Mouse (Mus musculus): ENCODE data around the gene Tmem138.

The Tmem138 gene

GRCm38 (mm10) chr19:10576690-10577561 lies at the start of gene Tmem138, which contains the start of gene Cyb561a3:
Tmem138 (minus strand) TSS chr19:10577362.
Cyb561a3 (plus strand) TSS chr19:10577172.
- peak; percentile 94 for DNase-seq (ENCODE audit: low read depth, low spot score)

- DNase-seq (ENCODE audit: low read depth, low spot score), result no peak
Measured at GRCm38 (mm10) chr19:10608573-10609240, 31.5 kb upstream of the Tmem138 start.

GRCm38 (mm10) chr19:10605901-10606622 lies 28.9 kb upstream of the Tmem138 start:
- peak; percentile 44 for DNase-seq (ENCODE audit: low read depth, low spot score)

- peak; percentile 99 for DNase-seq (ENCODE audit: low read depth, low spot score)
Measured at GRCm38 (mm10) chr19:10605293-10605900, 28.2 kb upstream of the Tmem138 start, which contains the start of the genes Ddb1 and Tkfc. Ddb1 (plus strand) TSS chr19:10605327. Tkfc (minus strand) TSS chr19:10605654.

GRCm38 (mm10) chr19:10604534-10604933 lies 27.4 kb upstream of the Tmem138 start:
- no peak for DNase-seq (ENCODE audit: low read depth, low spot score)

GRCm38 (mm10) chr19:10603660-10604523 lies 26.7 kb upstream of the Tmem138 start:
- no peak for DNase-seq (ENCODE audit: low read depth, low spot score)

GRCm38 (mm10) chr19:10602787-10603186 lies 25.6 kb upstream of the Tmem138 start:
- DNase-seq (ENCODE audit: low read depth, low spot score), result peak; percentile 93

GRCm38 (mm10) chr19:10602247-10602769 lies 25.1 kb upstream of the Tmem138 start:
- no peak for DNase-seq (ENCODE audit: low read depth, low spot score)

- no peak for DNase-seq (ENCODE audit: low read depth, low spot score)
Measured at GRCm38 (mm10) chr19:10599648-10600047, 22.5 kb upstream of the Tmem138 start.

- DNase-seq (ENCODE audit: low read depth, low spot score), result peak; percentile 16
Measured at GRCm38 (mm10) chr19:10598188-10598587, 21.0 kb upstream of the Tmem138 start.

- no peak for DNase-seq (ENCODE audit: low read depth, low spot score)
Measured at GRCm38 (mm10) chr19:10591659-10592377, 14.7 kb upstream of the Tmem138 start.

GRCm38 (mm10) chr19:10590301-10590700 lies 13.1 kb upstream of the Tmem138 start:
- no peak for DNase-seq (ENCODE audit: low read depth, low spot score)

GRCm38 (mm10) chr19:10589127-10589857 lies 12.1 kb upstream of the Tmem138 start:
- DNase-seq (ENCODE audit: low read depth, low spot score), result no peak

GRCm38 (mm10) chr19:10587231-10587630 lies 10.1 kb upstream of the Tmem138 start:
- no peak for DNase-seq (ENCODE audit: low read depth, low spot score)

- DNase-seq (ENCODE audit: low read depth, low spot score), result no peak
Measured at GRCm38 (mm10) chr19:10585112-10585511, 8.0 kb upstream of the Tmem138 start.

- DNase-seq (ENCODE audit: low read depth, low spot score), result no peak
Measured at GRCm38 (mm10) chr19:10583550-10584146, 6.5 kb upstream of the Tmem138 start.

- DNase-seq (ENCODE audit: low read depth, low spot score), result no peak
Measured at GRCm38 (mm10) chr19:10581984-10582383, 4.8 kb upstream of the Tmem138 start.

GRCm38 (mm10) chr19:10580761-10581160 lies 3.6 kb upstream of the Tmem138 start:
- no peak for DNase-seq (ENCODE audit: low read depth, low spot score)
